Mouse (Mus musculus) spleen, adult 2 months (tissue): ENCODE measurements around the gene Ugt1a7c.

Experiments used
- CTCF ChIP-seq: fragments of 200-500 bp; IDR thresholded peaks from 2 replicates; pipeline ENCODE4 v1.5.1; 2011; ENCODE audit warnings: mild to moderate bottlenecking, inconsistent platforms; ENCODE audit not compliant: insufficient read depth, insufficient read length, insufficient replicate concordance; ENCODE audit errors: extremely low read depth
- POLR2A ChIP-seq: fragments of 200-500 bp; IDR thresholded peaks from 2 replicates; pipeline ENCODE4 v1.6.1; 2011; ENCODE audit warnings: low read depth, low read length, inconsistent platforms

GRCm38 (mm10) chr1:88214462-88214952 lies 119.6 kb downstream of the Ugt1a7c start:
- no peak for TF ChIP-seq CTCF
- no peak for TF ChIP-seq POLR2A
